Mouse (Mus musculus): Measurements from ENCODE around the gene Pde3b. TPM values are rescaled to one million over a fixed set of nuclear protein-coding genes. Genes with fewer than 3 reads are reported as not detected.

Gene Pde3b
- polyA plus RNA-seq (2015; fragmentation: Nextera tagmentation; extraction: Ambion mirVana): 1.6 and 4.2 TPM in 2 replicates

DNA sequence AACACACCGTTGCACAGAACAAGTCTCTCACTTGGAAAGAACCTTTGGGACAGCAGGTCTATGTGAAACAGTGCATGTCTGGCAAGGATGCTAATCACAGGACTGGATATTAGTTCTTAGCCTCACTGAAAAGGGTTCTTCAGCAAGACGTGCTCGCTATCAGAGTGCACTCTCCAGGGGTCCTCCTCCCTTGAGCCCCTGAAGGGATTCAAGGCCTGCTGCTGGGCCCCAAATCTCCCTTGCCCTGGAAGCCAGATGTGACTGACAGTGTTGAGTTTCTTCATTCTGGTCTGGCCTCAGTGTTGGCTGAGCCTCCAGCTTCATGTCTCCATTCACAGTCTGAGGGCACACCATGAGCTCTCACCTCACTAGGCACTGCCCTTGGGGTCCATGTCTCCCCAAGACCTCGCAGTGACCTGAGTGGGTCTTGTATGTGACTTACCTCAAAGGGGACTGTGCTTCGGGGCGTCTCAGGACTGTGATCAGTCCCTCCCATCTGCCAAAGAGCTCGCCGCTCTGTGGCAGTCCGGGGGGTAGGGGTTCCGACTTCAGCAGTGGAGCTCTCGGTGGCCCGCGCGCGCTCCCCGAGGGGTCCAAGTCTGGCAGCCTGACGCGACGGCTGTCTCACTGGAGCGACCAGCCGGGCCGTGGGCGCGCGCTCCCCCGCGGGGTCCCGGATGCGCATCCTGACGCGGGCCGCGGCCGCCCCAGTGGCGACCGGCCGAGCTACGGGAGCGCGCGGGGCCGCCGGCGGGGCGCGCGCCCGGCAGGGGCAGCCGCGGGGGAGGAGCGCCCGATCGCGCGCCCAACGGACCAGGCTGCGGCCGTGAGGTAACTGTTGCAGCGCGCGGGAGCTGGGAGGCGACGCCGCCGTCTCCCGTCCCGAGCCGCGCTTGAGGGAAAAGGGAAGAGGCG is at the start of gene Pde3b:
TSS of gene Pde3b (plus strand) at position 861 of the 915 bp plus-strand sequence.

DNA sequence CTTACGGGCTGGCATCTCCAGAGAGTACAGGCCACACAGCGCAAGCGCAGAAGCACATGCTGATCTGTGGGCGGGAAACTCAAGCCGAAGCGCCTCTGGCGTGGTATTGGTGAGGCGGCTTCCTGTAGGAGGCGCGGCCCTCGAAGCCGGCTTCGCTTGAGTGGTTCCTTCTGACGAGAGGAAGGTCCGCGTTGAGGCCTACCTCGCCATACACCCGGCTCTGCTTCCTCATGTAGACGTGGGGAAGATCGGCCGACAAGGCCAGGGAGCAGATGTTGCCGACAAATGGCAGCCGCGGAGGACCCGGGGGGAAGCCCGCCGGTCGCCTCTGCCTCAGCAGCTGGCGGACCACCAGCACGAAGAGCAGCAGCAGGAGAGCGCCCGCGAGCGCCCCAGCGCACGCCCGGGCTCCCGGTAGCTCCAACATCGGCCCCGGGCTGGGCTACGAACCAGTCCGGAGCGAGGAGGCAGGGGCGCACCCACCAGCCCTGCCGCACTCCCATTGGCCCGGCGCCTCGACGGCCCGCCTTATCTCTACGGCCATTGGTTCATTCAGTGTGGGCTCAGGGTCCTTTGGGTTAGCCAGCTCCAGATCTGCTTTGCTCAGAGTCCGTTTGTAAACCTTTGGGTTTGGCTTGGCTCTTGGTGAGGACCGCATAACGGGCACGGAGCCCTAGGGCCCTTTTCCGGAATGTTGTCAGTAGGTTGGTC is 147.6 kb downstream of the Pde3b start, which contains the start of gene Cyp2r1:
TSS of gene Cyp2r1 (minus strand) at position 442 of the 711 bp plus-strand sequence.

Other genes with a start within 250 kb of the Pde3b start
- gene Copb1, start 160.6 kb upstream of the Pde3b start, polyA plus RNA-seq (2015; fragmentation: Nextera tagmentation; extraction: Ambion mirVana): 47.8 and 54.1 TPM in 2 replicates
- 227 and 243 TPM in 2 replicates for gene Psma1, start 139.2 kb upstream of the Pde3b start, polyA plus RNA-seq (2015; fragmentation: Nextera tagmentation; extraction: Ambion mirVana)
- gene Cyp2r1, start 147.7 kb downstream of the Pde3b start, polyA plus RNA-seq (2015; fragmentation: Nextera tagmentation; extraction: Ambion mirVana): 0.81 and 1.00 TPM in 2 replicates
- gene Calca, start 221.1 kb downstream of the Pde3b start, polyA plus RNA-seq (2015; fragmentation: Nextera tagmentation; extraction: Ambion mirVana): 5.1 and 7.4 TPM in 2 replicates

Measured in skeletal muscle tissue, postnatal 0 days (tissue).